Mouse (Mus musculus): ENCODE data around the gene Fam71b. TPM values are rescaled to one million over a fixed set of nuclear protein-coding genes. Genes with fewer than 3 reads are reported as not detected.
"Not testable (repeated sequence)": the region's sequence is repeated elsewhere in the genome, so short reads cannot be mapped to it uniquely, and the experiment has no call there.

The Fam71b gene
- polyA plus RNA-seq, 1 experiment from 2014 or later, result not detected

DNA sequence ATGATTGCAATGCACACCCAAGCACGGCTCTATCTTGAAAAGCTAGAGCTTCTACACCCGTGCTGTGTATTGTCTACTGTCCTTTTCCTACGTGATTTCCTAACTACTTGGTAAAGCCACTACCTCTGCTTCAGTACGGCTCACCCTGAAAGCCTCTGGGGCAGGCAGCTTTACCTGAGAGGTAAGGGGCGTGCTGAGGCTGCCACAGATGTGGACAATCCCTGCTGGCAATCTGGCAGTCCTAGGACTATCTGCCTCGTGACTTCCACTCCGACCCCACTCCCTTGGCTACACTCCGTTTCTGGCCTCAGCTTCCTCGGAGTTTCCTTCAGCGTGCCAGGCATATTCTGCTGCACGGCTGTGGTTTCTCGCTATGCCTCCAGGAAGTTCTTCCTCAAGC lies 5.2 kb downstream of the Fam71b start:
- DNase-seq (ENCODE audit: low spot score), result no peak
- Histone ChIP-seq H3K4me2 (no peak overlapping the region), H3K27me3 (replicated peaks; ENCODE audit: control insufficient read depth, insufficient read depth, low read length) (no peaks in the 10 kb centered on the region), H3K9ac (ENCODE audit: low read depth, low read length) (no peak overlapping the region), H3K9me3 (ENCODE audit: control insufficient read depth, low read length) (no peaks in the 10 kb centered on the region), H3K27ac (ENCODE audit: low read depth, low read length) (no peak overlapping the region), H3K4me3 (ENCODE audit: low read depth, low read length) (no peak overlapping the region), H3K36me3 (ENCODE audit: control insufficient read depth, insufficient read depth, low read length) (no peaks in the 10 kb centered on the region), H3K4me1 (replicated peaks; ENCODE audit: control insufficient read depth, insufficient read depth, low read length) (no peaks in the 10 kb centered on the region; the same call in 1 of the 2 replicates)
- WGBS, result 72% methylated on average over 12 of the region's 12 CpGs
- ATAC-seq (replicated peaks; ENCODE audit: low FRiP score), result no peak

GRCm38 (mm10) chr11:46404986-46405385 lies 8.6 kb downstream of the Fam71b start:
- Histone ChIP-seq H3K36me3 (ENCODE audit: control insufficient read depth, insufficient read depth, low read length) (no peaks in the 10 kb centered on the region), H3K27me3 (replicated peaks; ENCODE audit: control insufficient read depth, insufficient read depth, low read length) (no peaks in the 10 kb centered on the region), H3K9ac (ENCODE audit: low read depth, low read length) (no peak overlapping the region), H3K4me3 (ENCODE audit: low read depth, low read length) (no peak overlapping the region), H3K9me3 (ENCODE audit: control insufficient read depth, low read length) (no peaks in the 10 kb centered on the region), H3K4me2 (no peak overlapping the region), H3K4me1 (replicated peaks; ENCODE audit: control insufficient read depth, insufficient read depth, low read length) (no peaks in the 10 kb centered on the region), H3K27ac (ENCODE audit: low read depth, low read length) (no peak overlapping the region)
- 82% methylated on average over 16 of the region's 16 CpGs for WGBS
- DNase-seq (ENCODE audit: low spot score) (no peak), ATAC-seq (replicated peaks; ENCODE audit: low FRiP score) (no peak)

DNA sequence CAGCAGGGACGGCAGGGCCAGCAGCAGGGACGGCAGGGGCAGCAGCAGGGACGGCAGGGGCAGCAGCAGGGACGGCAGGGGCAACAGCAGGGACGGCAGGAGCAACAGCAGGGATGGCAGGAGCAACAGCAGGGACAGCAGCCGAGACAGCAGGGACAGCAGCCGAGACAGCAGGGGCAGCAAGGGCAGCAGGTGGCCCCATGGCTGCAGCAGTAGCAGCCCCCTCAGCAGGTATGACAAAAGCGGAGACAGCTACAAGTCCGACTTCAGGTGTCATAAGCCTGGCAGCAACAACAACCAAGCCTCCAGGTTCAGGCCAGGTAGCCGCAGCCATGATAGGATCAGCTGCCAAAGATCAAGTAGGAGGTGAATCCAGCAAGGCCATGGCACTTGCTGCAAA lies 10.4 kb downstream of the Fam71b start:
- no peak overlapping the region for H3K9ac ChIP-seq (ENCODE audit: low read depth, low read length)
- 53% methylated on average over 10 of the region's 10 CpGs for WGBS
- ATAC-seq (replicated peaks; ENCODE audit: low FRiP score), result no peak
- H3K27me3 ChIP-seq (replicated peaks; ENCODE audit: control insufficient read depth, insufficient read depth, low read length), result no peaks in the 10 kb centered on the region
- H3K9me3 ChIP-seq (ENCODE audit: control insufficient read depth, low read length), result no peaks in the 10 kb centered on the region
- H3K4me2 ChIP-seq, result no peak overlapping the region
- no peaks in the 10 kb centered on the region for H3K4me1 ChIP-seq (replicated peaks; ENCODE audit: control insufficient read depth, insufficient read depth, low read length)
- no peak overlapping the region for H3K27ac ChIP-seq (ENCODE audit: low read depth, low read length)
- no peak for DNase-seq (ENCODE audit: low spot score)
- no peak overlapping the region for H3K4me3 ChIP-seq (ENCODE audit: low read depth, low read length)
- no peaks in the 10 kb centered on the region for H3K36me3 ChIP-seq (ENCODE audit: control insufficient read depth, insufficient read depth, low read length)

GRCm38 (mm10) chr11:46410018-46410563 lies 13.7 kb downstream of the Fam71b start:
- H3K36me3 ChIP-seq (ENCODE audit: control insufficient read depth, insufficient read depth, low read length), result no peaks in the 10 kb centered on the region
- no peak overlapping the region for H3K4me2 ChIP-seq
- no peak overlapping the region for H3K4me3 ChIP-seq (ENCODE audit: low read depth, low read length)
- H3K27ac ChIP-seq (ENCODE audit: low read depth, low read length), result no peak overlapping the region
- no peak for ATAC-seq (replicated peaks; ENCODE audit: low FRiP score)
- H3K4me1 ChIP-seq (replicated peaks; ENCODE audit: control insufficient read depth, insufficient read depth, low read length), result no peaks in the 10 kb centered on the region
- no peak for DNase-seq (ENCODE audit: low spot score)
- H3K9ac ChIP-seq (ENCODE audit: low read depth, low read length), result no peak overlapping the region
- H3K27me3 ChIP-seq (replicated peaks; ENCODE audit: control insufficient read depth, insufficient read depth, low read length), result no peaks in the 10 kb centered on the region
- 50% methylated on average over 2 of the region's 2 CpGs for WGBS
- no peaks in the 10 kb centered on the region for H3K9me3 ChIP-seq (ENCODE audit: control insufficient read depth, low read length)

GRCm38 (mm10) chr11:46418438-46418837 lies 22.1 kb downstream of the Fam71b start:
- Histone ChIP-seq H3K9me3 (ENCODE audit: control insufficient read depth, low read length) (no peaks in the 10 kb centered on the region), H3K36me3 (ENCODE audit: control insufficient read depth, insufficient read depth, low read length) (no peaks in the 10 kb centered on the region), H3K27me3 (replicated peaks; ENCODE audit: control insufficient read depth, insufficient read depth, low read length) (no peaks in the 10 kb centered on the region), H3K27ac (ENCODE audit: low read depth, low read length) (no peak overlapping the region), H3K4me1 (replicated peaks; ENCODE audit: control insufficient read depth, insufficient read depth, low read length) (no peaks in the 10 kb centered on the region), H3K4me2 (no peak overlapping the region), H3K4me3 (ENCODE audit: low read depth, low read length) (no peak overlapping the region), H3K9ac (ENCODE audit: low read depth, low read length) (no peak overlapping the region)
- DNase-seq (ENCODE audit: low spot score) (no peak), ATAC-seq (replicated peaks; ENCODE audit: low FRiP score) (no peak)
- WGBS, result 49% methylated on average over 1 of the region's 1 CpGs

- H3K9me3 ChIP-seq (ENCODE audit: control insufficient read depth, low read length), result no peaks in the 10 kb centered on the region
- no peaks in the 10 kb centered on the region for H3K4me1 ChIP-seq (replicated peaks; ENCODE audit: control insufficient read depth, insufficient read depth, low read length)
- DNase-seq (ENCODE audit: low spot score) (no peak), ATAC-seq (replicated peaks; ENCODE audit: low FRiP score) (no peak)
- no peak overlapping the region for H3K4me2 ChIP-seq
- WGBS, result 81% methylated on average over 5 of the region's 5 CpGs
- no peaks in the 10 kb centered on the region for H3K27me3 ChIP-seq (replicated peaks; ENCODE audit: control insufficient read depth, insufficient read depth, low read length)
- H3K27ac ChIP-seq (ENCODE audit: low read depth, low read length), result no peak overlapping the region
- H3K36me3 ChIP-seq (ENCODE audit: control insufficient read depth, insufficient read depth, low read length), result no peaks in the 10 kb centered on the region
- no peak overlapping the region for H3K9ac ChIP-seq (ENCODE audit: low read depth, low read length)
- H3K4me3 ChIP-seq (ENCODE audit: low read depth, low read length), result no peak overlapping the region
Measured at GRCm38 (mm10) chr11:46418860-46419259, 22.5 kb downstream of the Fam71b start.

DNA sequence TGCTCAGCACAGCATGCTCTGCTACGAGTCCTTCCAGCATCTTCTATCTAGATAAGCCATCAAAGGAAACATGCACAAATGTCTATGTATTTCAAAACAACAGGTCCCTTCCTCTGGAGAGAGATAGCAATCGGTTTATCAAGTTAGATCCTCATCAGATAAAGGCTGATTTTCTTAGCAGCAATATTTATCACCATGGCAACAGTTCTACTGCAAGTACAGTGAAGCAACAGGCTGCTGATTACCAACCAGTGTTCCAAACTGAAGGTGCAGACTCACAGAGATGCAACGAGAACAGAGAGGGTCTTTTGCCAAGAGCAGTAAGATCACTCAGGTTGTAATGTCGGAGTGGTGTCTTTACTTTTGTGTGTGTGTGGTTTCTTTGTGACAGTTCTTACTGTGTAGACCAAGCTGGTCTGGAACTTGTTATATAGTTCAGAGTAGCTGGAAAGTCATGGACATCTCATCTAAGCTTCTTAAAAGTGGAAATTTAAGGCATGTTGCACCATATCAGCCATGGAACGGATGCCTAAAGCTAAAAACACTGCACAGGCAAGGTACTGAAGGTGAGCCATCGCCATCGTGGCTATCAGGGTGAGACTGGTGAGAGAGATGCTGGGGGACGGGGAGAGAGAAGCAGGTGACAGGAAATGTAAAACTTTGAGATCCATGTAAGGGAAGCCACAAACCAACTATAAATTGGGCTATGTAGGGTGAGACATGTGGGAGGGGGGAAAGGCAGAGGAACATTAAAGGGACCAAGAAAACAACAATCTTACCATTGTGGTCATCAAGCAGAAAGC lies 24.9 kb downstream of the Fam71b start:
- WGBS, result 69% methylated on average over 8 of the region's 8 CpGs
- H3K27ac ChIP-seq (ENCODE audit: low read depth, low read length), result no peak overlapping the region
- no peaks in the 10 kb centered on the region for H3K9me3 ChIP-seq (ENCODE audit: control insufficient read depth, low read length)
- H3K4me3 ChIP-seq (ENCODE audit: low read depth, low read length), result no peak overlapping the region
- H3K4me2 ChIP-seq, result no peak overlapping the region
- ATAC-seq (replicated peaks; ENCODE audit: low FRiP score) (no peak), DNase-seq (ENCODE audit: low spot score) (no peak)
- no peaks in the 10 kb centered on the region for H3K36me3 ChIP-seq (ENCODE audit: control insufficient read depth, insufficient read depth, low read length)
- H3K9ac ChIP-seq (ENCODE audit: low read depth, low read length), result no peak overlapping the region
- H3K27me3 ChIP-seq (replicated peaks; ENCODE audit: control insufficient read depth, insufficient read depth, low read length), result no peaks in the 10 kb centered on the region
- H3K4me1 ChIP-seq (replicated peaks; ENCODE audit: control insufficient read depth, insufficient read depth, low read length), result no peaks in the 10 kb centered on the region

GRCm38 (mm10) chr11:46428131-46428530 lies 31.8 kb downstream of the Fam71b start:
- ATAC-seq (replicated peaks; ENCODE audit: low FRiP score); H3K27me3 ChIP-seq (replicated peaks; ENCODE audit: control insufficient read depth, insufficient read depth, low read length); H3K4me2 ChIP-seq; H3K9me3 ChIP-seq (ENCODE audit: control insufficient read depth, low read length); H3K9ac ChIP-seq (ENCODE audit: low read depth, low read length); DNase-seq (ENCODE audit: low spot score); H3K4me1 ChIP-seq (replicated peaks; ENCODE audit: control insufficient read depth, insufficient read depth, low read length); H3K4me3 ChIP-seq (ENCODE audit: low read depth, low read length); H3K36me3 ChIP-seq (ENCODE audit: control insufficient read depth, insufficient read depth, low read length); H3K27ac ChIP-seq (ENCODE audit: low read depth, low read length): not testable (repeated sequence)
- 42% methylated on average over 4 of the region's 4 CpGs for WGBS

GRCm38 (mm10) chr11:46430123-46430522 lies 33.8 kb downstream of the Fam71b start:
- H3K4me1 ChIP-seq (replicated peaks; ENCODE audit: control insufficient read depth, insufficient read depth, low read length), result 0 out of 2 replicates have a peak, but pooled peaks cover 3% of the 10 kb centered on the region
- H3K9ac ChIP-seq (ENCODE audit: low read depth, low read length), result no peak overlapping the region
- no peak for DNase-seq (ENCODE audit: low spot score)
- no peak overlapping the region for H3K4me3 ChIP-seq (ENCODE audit: low read depth, low read length)
- no peaks in the 10 kb centered on the region for H3K9me3 ChIP-seq (ENCODE audit: control insufficient read depth, low read length)
- no peaks in the 10 kb centered on the region for H3K27me3 ChIP-seq (replicated peaks; ENCODE audit: control insufficient read depth, insufficient read depth, low read length)
- 86% methylated on average over 2 of the region's 2 CpGs for WGBS
- no peak overlapping the region for H3K27ac ChIP-seq (ENCODE audit: low read depth, low read length)
- no peaks in the 10 kb centered on the region for H3K36me3 ChIP-seq (ENCODE audit: control insufficient read depth, insufficient read depth, low read length)
- no peak for ATAC-seq (replicated peaks; ENCODE audit: low FRiP score)
- no peak overlapping the region for H3K4me2 ChIP-seq
